Mouse (Mus musculus): ENCODE measurements around the gene Parpbp. TPM values are rescaled to one million over a fixed set of nuclear protein-coding genes. Genes with fewer than 3 reads are reported as not detected.

Parpbp gene
- total RNA-seq, 2 experiments from 2014 or later: 3.2 to 3.7 TPM

Other genes with a start within 250 kb of the Parpbp start
- gene Pmch, start 55.9 kb downstream of the Parpbp start, total RNA-seq (2021): not detected
- gene Nup37, start 51 bp upstream of the Parpbp start, total RNA-seq (2021): 10 to 100 TPM; 10.2 to 14.1 TPM
- gene Washc3, start 54.2 kb upstream of the Parpbp start, total RNA-seq (2021): 10 to 100 TPM; 44.9 to 48.7 TPM
- gene Dram1, start 232.1 kb upstream of the Parpbp start, total RNA-seq (2021): 1 to 10 TPM; 4.2 to 4.9 TPM
- gene Gnptab, start 232.2 kb upstream of the Parpbp start, total RNA-seq (2021): 10 to 100 TPM; 14.7 to 14.9 TPM